ENCODE assay signal across 8 mouse cellular contexts in the genomic region with DNA sequence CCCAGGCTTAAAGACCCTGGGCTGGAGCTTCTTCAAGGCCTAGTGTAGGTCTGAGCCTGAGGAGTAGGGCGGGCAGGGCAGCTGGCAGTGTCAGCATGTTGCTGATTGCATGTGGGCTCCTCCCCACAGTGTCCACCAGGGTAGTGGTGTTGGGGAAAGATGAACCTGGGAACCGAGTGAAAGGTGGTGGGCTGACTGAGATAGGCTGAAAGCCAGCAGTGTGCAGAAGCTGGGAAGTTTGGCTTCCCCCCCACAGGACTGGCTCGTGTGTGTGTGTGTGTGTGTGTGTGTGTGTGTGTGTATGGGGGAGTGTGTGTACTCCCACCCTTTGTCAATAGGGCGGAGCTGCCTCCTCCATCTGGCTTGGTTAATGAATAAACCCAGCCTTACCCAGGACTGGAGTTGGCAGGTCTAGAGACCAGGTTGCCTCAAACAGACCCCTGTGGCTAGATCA. TPM values are rescaled to one million over a fixed set of nuclear protein-coding genes. Genes with fewer than 3 reads are reported as not detected.
A peak's percentile ranks its signal among the peaks of the same experiment; 100 is the strongest.
DNase-seq lines count a peak whose midpoint lies in the region; TF ChIP-seq lines count a peak whose summit lies in the region.
"Had no signal": no experiment of that assay in that cellular context is flagged by ENCODE, and none has a peak within 500 bp of the region (broad histone marks: within the 10 kb centered on the region; RNA-seq: fewer than 3 reads in every experiment).

No protein-coding gene starts in this region.

- no peak overlapping the region for H3K27ac ChIP-seq in cortical plate, adult 2 months (ENCODE audit: insufficient read depth, low read length)

- WGBS in lung, adult 2 months, result 73% methylated on average over 4 of the region's 4 CpGs

- H3K79me2 ChIP-seq in myocyte (ENCODE audit: control insufficient read depth, insufficient read depth), result no peaks in the 10 kb centered on the region

- TF ChIP-seq CTCF in lung, adult 2 months (IDR thresholded peaks at IDR 0.05; ENCODE audit: insufficient read depth, low read length), result no peak
- no peak for TF ChIP-seq CTCF in cortical plate, adult 2 months (IDR thresholded peaks at IDR 0.05; ENCODE audit: extremely low read depth, insufficient read depth, low read length)

- no peaks in the 10 kb centered on the region for H3K27me3 ChIP-seq in myocyte (ENCODE audit: control insufficient read depth, insufficient read depth, insufficient read length)

- DNase-seq in lung, adult 2 months, result no peak
- no peak for DNase-seq in lung, postnatal 25 days (ENCODE audit: low spot score)
- DNase-seq in kidney, adult 9 months, result peak; percentile 79
- no peak for DNase-seq in frontal cortex, postnatal 14 days (ENCODE audit: low spot score in 2 of 2)
- no peak for DNase-seq in thymus, postnatal 4 days
- DNase-seq: right cerebral cortex, postnatal 4 days had no signal

- peaks cover 3% of the 10 kb centered on the region; the same call in 1 of the 2 replicates for H3K4me1 ChIP-seq in lung, adult 2 months (ENCODE audit: control insufficient read depth, insufficient read depth, low read length)
- peaks cover 9% of the 10 kb centered on the region for H3K4me1 ChIP-seq in cortical plate, adult 2 months (ENCODE audit: control insufficient read depth, insufficient read depth, low read length)

- TF ChIP-seq POLR2A in lung, adult 2 months (IDR thresholded peaks at IDR 0.05; ENCODE audit: borderline replicate concordance, extremely low read depth, low read depth, low read length), result no peak
- TF ChIP-seq POLR2A in cortical plate, adult 2 months (IDR thresholded peaks at IDR 0.05; ENCODE audit: extremely low read depth, insufficient read depth, low read length), result no peak
- no peak for TF ChIP-seq POLR2A in myocyte (IDR thresholded peaks at IDR 0.05; ENCODE audit: insufficient read length, low read depth)

- no peaks in the 10 kb centered on the region for H3K36me3 ChIP-seq in myocyte (ENCODE audit: control insufficient read depth, insufficient read depth)

- H3ac ChIP-seq in myocyte (ENCODE audit: control insufficient read depth, insufficient read length), result no peak overlapping the region

- H3K4me2 ChIP-seq in myocyte (ENCODE audit: low read depth), result peak overlapping the region; percentile 12

- H3K4me3 ChIP-seq in lung, adult 2 months (replicated peaks; ENCODE audit: extremely low read depth, low read depth, low read length), result peak overlapping the region; percentile 8
- H3K4me3 ChIP-seq in cortical plate, adult 2 months (ENCODE audit: insufficient read depth, low read length), result peak overlapping the region; percentile 77
- H3K4me3 ChIP-seq in myocyte, result no peak overlapping the region

TF ChIP-seq in myocyte, 11 proteins besides CTCF, POLR2A, EP300 and RAD21:
- no peak for TF ChIP-seq REST (IDR thresholded peaks at IDR 0.05; ENCODE audit: insufficient read depth, insufficient read length)
- TF ChIP-seq TCF12 (IDR thresholded peaks at IDR 0.05; ENCODE audit: insufficient read depth, poor library complexity, severe bottlenecking), result no peak
- no peak for TF ChIP-seq CEBPB (IDR thresholded peaks at IDR 0.05; ENCODE audit: insufficient read depth, poor library complexity, severe bottlenecking)
- TF ChIP-seq E2F4 (IDR thresholded peaks at IDR 0.05; ENCODE audit: insufficient read depth), result no peak
- TF ChIP-seq SRF (IDR thresholded peaks at IDR 0.05; ENCODE audit: control insufficient read depth, insufficient read length, low read depth), result no peak
- TF ChIP-seq TCF3 (IDR thresholded peaks at IDR 0.05; ENCODE audit: insufficient read length, low read depth), result no peak
- TF ChIP-seq MYOD1 (IDR thresholded peaks at IDR 0.05; ENCODE audit: control insufficient read depth in 1 of 3, insufficient read length in 2 of 3, low read depth in 2 of 3), result no peak
- no peak for TF ChIP-seq POLR2AphosphoS2 (IDR thresholded peaks at IDR 0.05; ENCODE audit: insufficient read length, low read depth)
- no peak for TF ChIP-seq MAX (IDR thresholded peaks at IDR 0.05; ENCODE audit: low read depth)
- TF ChIP-seq USF1 (IDR thresholded peaks at IDR 0.05; ENCODE audit: low read depth), result no peak

RNA-seq across cellular contexts. Expression of a gene that starts 6.3 kb away (rescaled TPM):
- 104 and 107 TPM in 2 replicates for polyA plus RNA-seq in lung, adult 2 months (2012; rRNA removed)
- 94.2 and 95.5 TPM in 2 replicates for polyA plus RNA-seq in cortical plate, adult 2 months (2012; rRNA removed)
- polyA plus RNA-seq in myocyte (2012; fragmentation: generic; extraction: Trizol), result 39.6 TPM

RNA-seq across cellular contexts. Expression of a gene that starts 21.1 kb away (rescaled TPM):
- polyA plus RNA-seq in lung, adult 2 months (2012; rRNA removed), result 23.3 and 28.5 TPM in 2 replicates
- polyA plus RNA-seq in cortical plate, adult 2 months (2012; rRNA removed), result 65.1 and 74.5 TPM in 2 replicates
- polyA plus RNA-seq in myocyte (2012; fragmentation: generic; extraction: Trizol), result 6.6 TPM

RNA-seq across cellular contexts. Expression of a gene that starts 24.7 kb away (rescaled TPM):
- polyA plus RNA-seq in lung, adult 2 months (2012; rRNA removed), result 157 and 188 TPM in 2 replicates
- 16.3 and 19.1 TPM in 2 replicates for polyA plus RNA-seq in cortical plate, adult 2 months (2012; rRNA removed)
- 24.7 TPM for polyA plus RNA-seq in myocyte (2012; fragmentation: generic; extraction: Trizol)
